Comparison of ENCODE assay signal across 8 mouse cellular contexts in the genomic region with DNA sequence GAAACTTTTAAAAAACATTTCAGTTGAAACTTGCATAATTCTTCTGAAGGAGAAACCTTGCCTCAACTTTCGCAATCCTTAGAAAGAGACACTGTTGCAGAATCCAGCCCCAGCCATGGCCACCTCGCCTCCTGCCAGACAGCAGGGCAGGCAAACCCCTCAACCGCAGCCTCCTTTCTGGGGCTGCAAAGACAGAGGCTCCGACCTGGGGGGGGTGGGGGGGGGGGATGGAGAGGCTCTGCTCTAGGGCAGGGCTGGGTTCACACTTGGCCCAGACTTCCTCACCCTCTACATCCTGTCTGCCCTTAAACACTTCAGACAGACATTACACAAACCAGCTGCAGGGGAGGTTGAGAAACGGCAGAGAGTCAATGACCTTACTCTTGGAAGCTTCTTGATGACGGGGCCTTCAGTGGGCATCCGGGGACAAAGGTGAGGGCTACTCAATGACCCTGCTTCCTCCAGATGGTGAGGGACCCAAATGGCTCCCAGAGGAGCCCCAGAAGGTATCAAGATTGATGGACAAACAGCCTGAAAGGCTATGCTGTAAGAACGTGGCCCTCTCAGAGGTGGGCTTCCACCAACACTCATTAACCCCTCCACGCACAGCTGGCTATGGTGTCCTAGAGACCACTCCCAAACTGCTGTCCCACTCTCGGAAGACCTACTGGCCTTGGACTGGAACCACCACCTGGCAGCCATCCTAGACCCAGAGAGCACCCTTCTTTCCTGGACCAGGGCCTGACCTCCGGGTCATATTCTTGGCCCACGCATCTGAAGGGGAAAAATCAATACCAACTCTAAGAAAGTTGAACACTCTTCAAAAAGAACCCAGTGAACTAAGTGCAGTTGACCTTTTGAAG. TPM values are rescaled to one million over a fixed set of nuclear protein-coding genes. Genes with fewer than 3 reads are reported as not detected.
DNase-seq lines count a peak whose midpoint lies in the region; ATAC-seq and TF ChIP-seq lines count a peak whose summit lies in the region.

No protein-coding gene starts in this region.

- peaks cover 28% of the 10 kb centered on the region for H3K4me1 ChIP-seq in embryonic fibroblast, embryonic 13.5 days (ENCODE audit: control insufficient read depth, insufficient read depth, low read length)
- peaks cover 86% of the 10 kb centered on the region for H3K4me1 ChIP-seq in kidney, adult 2 months (ENCODE audit: control insufficient read depth, insufficient read depth, low read length)
- peaks cover 70% of the 10 kb centered on the region for H3K4me1 ChIP-seq in stomach, embryonic 14.5 days (ENCODE audit: control insufficient read depth, insufficient read depth, low read length)

- peak overlapping the region; percentile 47 for H3K27ac ChIP-seq in embryonic fibroblast, embryonic 13.5 days (ENCODE audit: insufficient read depth, low read length)
- H3K27ac ChIP-seq in kidney, adult 2 months (ENCODE audit: insufficient read depth, low read depth, low read length): no peak overlapping the region
- no peak overlapping the region for H3K27ac ChIP-seq in stomach, embryonic 14.5 days (ENCODE audit: low read length)

- WGBS in kidney, adult 2 months: 22% methylated on average over 12 of the region's 12 CpGs
- WGBS in stomach, embryonic 14.5 days: 42% methylated on average over 12 of the region's 12 CpGs

- ATAC-seq in stomach, embryonic 14.5 days (ENCODE audit: insufficient number of reproducible peaks, insufficient read depth, low FRiP score, low read depth): no peak

- H3K36me3 ChIP-seq in kidney, adult 2 months (ENCODE audit: control insufficient read depth, insufficient read depth, low read length): no peaks in the 10 kb centered on the region
- H3K36me3 ChIP-seq in stomach, embryonic 14.5 days (ENCODE audit: control insufficient read depth, insufficient read depth, low read length): peaks cover 3% of the 10 kb centered on the region

- peak overlapping the region; percentile 94; the same call in 1 of the 2 replicates for H3K4me2 ChIP-seq in stomach, embryonic 14.5 days (replicated peaks; ENCODE audit: low read depth, low read length)

- no peak for TF ChIP-seq CTCF in embryonic fibroblast, embryonic 13.5 days (IDR thresholded peaks at IDR 0.05; ENCODE audit: borderline replicate concordance, insufficient read depth, low read length)
- TF ChIP-seq CTCF in kidney, adult 2 months (conservative IDR thresholded peaks at IDR 0.05; ENCODE audit: insufficient read depth, insufficient read length, low read depth, low read length): no peak

- H3K9me3 ChIP-seq in stomach, embryonic 14.5 days (ENCODE audit: control insufficient read depth, low read depth, low read length): no peaks in the 10 kb centered on the region

- DNase-seq in ovary, postnatal 36 days (ENCODE audit: low spot score): peak; percentile 32
- DNase-seq in ovary, adult 18-20 months (ENCODE audit: low spot score): no peak
- DNase-seq in kidney, adult 2 months: peak; percentile 78
- DNase-seq in lung, postnatal 10 days: peak; percentile 69
- DNase-seq in gastrocnemius, postnatal 36 days: no peak
- no peak for DNase-seq in layer of hippocampus, adult 11-12 months (ENCODE audit: low spot score)

- no peak overlapping the region; the same call in 1 of the 2 replicates for H3K9ac ChIP-seq in stomach, embryonic 14.5 days (replicated peaks; ENCODE audit: low read depth, low read length)

- no peak for TF ChIP-seq POLR2A in embryonic fibroblast, embryonic 13.5 days (IDR thresholded peaks at IDR 0.05; ENCODE audit: low read depth, low read length)
- TF ChIP-seq POLR2A in kidney, adult 2 months (IDR thresholded peaks at IDR 0.05; ENCODE audit: low read depth, low read length): no peak

- intact Hi-C loops in gastrocnemius, postnatal 36 days (cut with DNase I): no loop called here

- H3K27me3 ChIP-seq in kidney, adult 2 months (replicated peaks; ENCODE audit: control insufficient read depth, insufficient read depth, low read length): no peaks in the 10 kb centered on the region
- H3K27me3 ChIP-seq in stomach, embryonic 14.5 days (ENCODE audit: control insufficient read depth, insufficient read depth, low read length): no peaks in the 10 kb centered on the region

- H3K4me3 ChIP-seq in embryonic fibroblast, embryonic 13.5 days (ENCODE audit: insufficient read depth, low read length): peak overlapping the region; percentile 97
- no peak overlapping the region for H3K4me3 ChIP-seq in kidney, adult 2 months (ENCODE audit: insufficient read depth, low read depth, low read length)
- 0 out of 2 replicates have a peak overlapping the region, but pooled peaks have one; percentile 5 for H3K4me3 ChIP-seq in stomach, embryonic 14.5 days (ENCODE audit: low read depth, low read length)

RNA-seq across cellular contexts. Expression of a gene that starts 4.9 kb away (rescaled TPM):
- 88.4 and 106 TPM in 2 replicates for polyA plus RNA-seq in embryonic fibroblast, embryonic 13.5 days (2011; ENCODE audit: insufficient read length, low read depth, missing spikeins)
- 40.4 and 43.9 TPM in 2 replicates for polyA plus RNA-seq in kidney, adult 2 months (2012; rRNA removed)
- 29.6 and 32.0 TPM in 2 replicates for polyA plus RNA-seq in stomach, embryonic 14.5 days (2014; fragmentation: Nextera tagmentation; extraction: Ambion mirVana)
- 10 to 100 TPM; 28.7 to 30.2 TPM for total RNA-seq in gastrocnemius, postnatal 36 days (2021)

RNA-seq across cellular contexts. Expression of a gene that starts 32.1 kb away (rescaled TPM):
- 19.8 and 21.1 TPM in 2 replicates for polyA plus RNA-seq in embryonic fibroblast, embryonic 13.5 days (2011; ENCODE audit: insufficient read length, low read depth, missing spikeins)
- 68.9 and 75.5 TPM in 2 replicates for polyA plus RNA-seq in kidney, adult 2 months (2012; rRNA removed)
- 63.2 and 65.0 TPM in 2 replicates for polyA plus RNA-seq in stomach, embryonic 14.5 days (2014; fragmentation: Nextera tagmentation; extraction: Ambion mirVana)
- total RNA-seq in gastrocnemius, postnatal 36 days (2021): 1 to 10 TPM; 3.1 to 4.7 TPM

Comparison
In these comparisons a context has a peak if more than half of its experiments do, and no peak if none do; other contexts are left out.
1. DNase-seq: peak in ovary, postnatal 36 days (single experiment), kidney, adult 2 months (single experiment) and lung, postnatal 10 days (single experiment); none in ovary, adult 18-20 months (single experiment), gastrocnemius, postnatal 36 days (0 of 2) and layer of hippocampus, adult 11-12 months (single experiment).